Mouse (Mus musculus): Measurements from ENCODE around the gene Pds5a.
"Not testable (repeated sequence)": the region's sequence is repeated elsewhere in the genome, so short reads cannot be mapped to it uniquely, and the experiment has no call there.

The Pds5a gene

DNA sequence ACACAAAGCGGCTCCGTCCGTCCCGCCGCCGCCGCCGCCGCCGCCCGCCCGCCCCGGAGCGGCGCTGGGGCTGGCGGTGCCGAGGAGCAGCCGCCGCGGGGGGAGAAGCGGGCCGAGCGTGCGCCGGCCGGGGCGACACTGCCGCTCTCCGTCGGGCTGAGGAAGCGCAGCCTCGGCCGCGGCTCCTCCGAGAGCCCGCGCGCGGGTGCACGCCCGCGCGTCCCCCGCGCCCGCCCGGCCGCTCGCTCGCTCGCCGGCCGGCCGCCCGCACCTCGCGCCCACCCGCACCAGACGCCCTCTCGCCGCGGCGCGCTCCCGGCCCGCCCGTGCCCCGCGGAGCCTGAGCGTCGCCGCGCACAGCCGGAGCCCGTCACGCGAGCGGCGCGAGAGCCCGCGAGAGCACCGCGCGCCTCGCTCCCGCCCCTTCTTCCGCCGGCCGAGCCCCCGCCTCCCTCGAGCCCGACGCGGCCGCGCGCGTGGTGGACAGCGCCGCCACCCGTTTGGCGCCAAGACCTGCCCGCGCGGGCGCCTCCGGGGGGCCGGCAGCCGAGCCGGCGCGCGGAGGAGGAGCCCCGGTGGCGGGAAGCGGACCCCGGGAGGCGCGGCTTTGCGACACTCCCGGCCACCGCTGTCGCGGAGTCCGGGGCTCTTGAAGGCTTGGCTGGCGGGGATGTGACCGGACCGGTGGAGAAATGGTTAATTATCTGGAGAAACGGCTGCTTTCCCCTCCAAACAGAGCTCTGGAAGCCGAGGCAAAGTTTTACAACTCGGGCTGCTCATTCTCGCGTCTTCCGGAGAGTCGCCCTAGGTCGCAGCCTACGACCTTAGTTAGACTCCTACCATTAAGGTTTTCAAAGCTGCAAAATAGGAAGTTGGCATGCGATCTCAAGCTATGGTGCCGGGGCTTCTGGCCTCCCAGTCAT, at the start of gene Pds5a:
Gene Pds5a, minus strand, starts transcription at position 438 of the 923 bp plus-strand sequence.
- DNase-seq, result peak; percentile 83 to 86

DNA sequence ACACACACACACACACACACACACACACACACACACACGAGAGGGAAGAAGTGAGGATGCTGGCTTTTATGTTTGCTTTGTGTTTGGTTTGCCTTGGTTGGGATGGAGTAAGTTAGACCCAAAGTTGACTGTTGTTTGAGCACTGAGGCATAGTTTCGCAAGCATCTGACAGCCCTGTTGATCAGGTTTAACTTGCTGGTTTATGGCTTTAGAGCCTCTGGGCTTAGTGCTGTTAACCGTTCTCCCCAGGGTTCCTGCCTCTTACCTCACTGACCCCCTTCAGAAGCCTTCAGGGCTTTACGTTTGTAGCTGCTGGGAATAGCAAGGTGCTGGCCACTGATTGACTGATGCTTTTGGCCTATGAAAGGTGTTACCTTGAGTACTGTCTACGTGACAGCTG, 48.8 kb upstream of the Pds5a start:
- no peak for DNase-seq

DNA sequence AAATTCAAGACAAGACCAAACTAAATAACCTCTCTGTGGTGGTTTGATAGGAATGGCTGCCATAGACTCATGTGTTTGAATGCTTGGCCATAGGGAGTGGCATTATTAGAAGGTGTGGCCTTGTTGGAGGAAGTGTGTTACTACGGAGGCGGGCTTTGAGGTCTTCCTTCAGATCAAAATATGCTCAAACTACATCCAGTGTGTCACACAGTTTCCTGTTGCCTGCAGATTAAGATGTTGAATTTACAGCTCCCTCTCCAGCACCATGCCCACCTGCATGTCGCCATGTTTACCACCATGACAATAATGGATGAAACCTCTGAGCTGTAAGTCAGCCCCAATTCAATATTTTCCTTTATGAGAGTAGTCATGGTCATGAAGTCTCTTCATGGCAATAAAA, 41.3 kb upstream of the Pds5a start:
- DNase-seq, result no peak

DNA sequence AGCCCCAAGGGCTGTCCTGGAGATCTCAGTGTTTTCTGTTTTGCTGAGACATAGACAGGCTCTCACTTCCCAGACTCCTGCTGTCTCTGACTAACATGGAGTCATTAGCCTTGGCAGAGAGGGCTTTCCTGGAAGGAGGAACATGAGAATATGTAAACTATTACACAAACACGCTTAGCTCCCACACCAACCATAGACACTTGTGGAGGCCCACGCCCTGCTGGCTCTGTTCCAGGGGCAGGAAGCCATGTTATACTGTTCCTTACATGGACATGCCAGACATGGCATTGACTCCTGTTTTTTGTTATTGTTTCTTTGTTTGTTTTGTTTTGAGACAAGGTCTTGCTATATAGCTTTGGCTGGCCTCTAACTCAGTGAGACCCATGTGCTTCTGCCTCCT, 37.5 kb upstream of the Pds5a start:
- DNase-seq, result no peak

DNA sequence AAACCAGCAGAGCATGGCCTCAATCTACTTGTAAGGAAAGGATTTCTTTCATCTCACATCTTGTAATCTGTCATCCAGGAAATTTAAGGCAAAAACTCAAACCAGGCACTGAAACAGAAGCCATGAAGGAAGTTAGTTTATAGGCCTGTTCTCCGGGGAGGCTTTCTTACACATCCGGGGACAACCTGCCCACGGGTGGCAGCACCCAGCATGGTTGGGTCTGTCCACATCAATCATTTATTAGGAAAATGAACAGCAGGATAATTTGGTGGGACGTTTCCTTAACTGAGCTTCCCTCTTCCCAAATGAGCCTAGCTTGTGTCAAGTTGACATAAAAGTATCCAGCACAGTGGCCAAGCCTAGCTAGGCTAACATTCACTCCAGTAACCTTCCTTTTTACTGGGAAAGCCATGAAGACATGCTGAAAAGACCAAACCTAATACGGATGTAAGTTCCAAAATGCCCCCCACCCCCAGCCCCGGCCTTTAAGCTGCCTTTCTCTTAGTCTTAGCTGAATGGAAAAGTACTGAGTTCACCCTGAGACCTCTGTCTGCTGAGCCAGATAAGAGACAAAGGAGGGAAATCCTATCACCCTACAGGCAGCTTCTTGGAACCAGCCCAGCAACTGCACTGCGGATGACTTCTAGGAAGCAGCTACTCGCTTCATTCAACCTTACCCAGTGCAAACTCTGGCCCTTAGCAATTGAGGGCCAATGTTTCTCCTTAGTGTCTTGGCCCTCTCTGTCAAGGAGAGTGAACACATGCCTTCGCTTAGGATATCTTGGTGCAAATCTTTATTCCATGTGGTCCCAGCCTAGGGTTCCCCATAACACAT, 33.3 kb upstream of the Pds5a start:
- DNase-seq, result no peak

DNA sequence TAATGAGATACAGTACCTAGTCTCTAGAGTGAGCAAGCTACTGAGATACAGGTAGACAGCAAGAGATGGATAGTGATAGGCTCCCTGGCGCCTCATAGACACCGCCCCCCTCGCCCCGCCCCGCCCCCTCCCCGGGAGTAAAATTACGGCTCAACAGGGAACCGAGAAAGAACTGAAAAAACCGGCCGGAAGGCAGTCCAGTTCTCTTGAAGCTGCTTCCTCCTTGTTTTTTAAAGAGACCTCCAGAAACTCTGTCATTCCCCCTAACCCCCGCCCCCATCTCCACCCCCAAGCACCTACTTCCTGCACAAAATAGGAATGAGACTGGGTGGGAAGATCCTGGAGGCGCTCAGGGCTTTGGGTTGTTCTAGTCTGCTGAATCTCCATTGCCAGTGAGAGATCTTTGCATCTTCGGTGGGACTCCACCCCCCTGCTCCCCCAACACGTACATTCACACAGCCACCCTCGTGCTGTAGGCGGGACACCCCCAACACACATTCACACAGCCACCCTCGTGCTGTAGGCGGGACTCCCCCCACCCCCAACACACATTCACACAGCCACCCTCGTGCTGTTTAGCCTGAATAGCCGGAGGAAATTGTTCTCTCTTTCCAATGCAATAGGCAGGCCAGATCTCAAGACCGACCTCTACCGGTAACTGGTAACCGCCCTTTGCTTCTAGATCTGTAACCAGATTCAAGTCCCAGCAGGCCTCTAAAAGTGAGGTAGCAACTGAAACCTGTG, 26.4 kb upstream of the Pds5a start:
- peak; percentile 73 to 76 for DNase-seq

DNA sequence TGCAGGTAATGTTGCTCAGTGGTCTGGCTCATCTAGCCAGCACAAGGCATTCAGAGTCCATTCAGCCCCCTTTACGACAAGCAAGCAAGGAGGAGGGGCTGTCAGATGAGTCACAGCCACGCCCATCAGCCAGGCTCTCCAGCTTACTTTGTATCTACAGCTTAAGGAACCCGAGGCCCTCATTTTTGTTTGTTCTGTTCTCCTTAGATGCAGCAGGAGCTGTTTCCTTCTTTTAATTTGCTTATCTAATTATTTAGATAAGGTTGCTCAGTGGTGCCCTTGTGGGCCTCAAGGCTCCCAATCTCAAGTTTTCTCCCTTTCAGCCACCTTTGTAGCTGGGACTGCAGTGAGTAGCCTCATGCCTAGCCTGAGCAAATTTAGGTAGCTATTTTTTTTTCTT, 20.3 kb upstream of the Pds5a start:
- DNase-seq, result no peak

DNA sequence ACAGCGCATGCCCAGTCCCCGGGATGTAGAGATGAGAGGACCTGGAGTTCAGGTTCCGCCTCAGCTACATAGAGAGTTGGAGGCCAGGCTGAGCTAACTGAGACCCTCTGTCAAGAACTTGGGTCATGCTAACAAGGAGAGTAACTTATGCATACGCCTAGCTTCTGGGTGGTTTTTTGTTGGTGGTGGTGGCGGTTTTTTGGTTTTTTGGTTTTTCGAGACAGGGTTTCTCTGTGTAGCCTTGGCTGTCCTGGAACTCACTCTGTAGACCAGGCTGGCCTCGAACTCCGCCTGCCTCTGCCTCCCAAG, 19.8 kb upstream of the Pds5a start:
- DNase-seq, result not testable (repeated sequence)

DNA sequence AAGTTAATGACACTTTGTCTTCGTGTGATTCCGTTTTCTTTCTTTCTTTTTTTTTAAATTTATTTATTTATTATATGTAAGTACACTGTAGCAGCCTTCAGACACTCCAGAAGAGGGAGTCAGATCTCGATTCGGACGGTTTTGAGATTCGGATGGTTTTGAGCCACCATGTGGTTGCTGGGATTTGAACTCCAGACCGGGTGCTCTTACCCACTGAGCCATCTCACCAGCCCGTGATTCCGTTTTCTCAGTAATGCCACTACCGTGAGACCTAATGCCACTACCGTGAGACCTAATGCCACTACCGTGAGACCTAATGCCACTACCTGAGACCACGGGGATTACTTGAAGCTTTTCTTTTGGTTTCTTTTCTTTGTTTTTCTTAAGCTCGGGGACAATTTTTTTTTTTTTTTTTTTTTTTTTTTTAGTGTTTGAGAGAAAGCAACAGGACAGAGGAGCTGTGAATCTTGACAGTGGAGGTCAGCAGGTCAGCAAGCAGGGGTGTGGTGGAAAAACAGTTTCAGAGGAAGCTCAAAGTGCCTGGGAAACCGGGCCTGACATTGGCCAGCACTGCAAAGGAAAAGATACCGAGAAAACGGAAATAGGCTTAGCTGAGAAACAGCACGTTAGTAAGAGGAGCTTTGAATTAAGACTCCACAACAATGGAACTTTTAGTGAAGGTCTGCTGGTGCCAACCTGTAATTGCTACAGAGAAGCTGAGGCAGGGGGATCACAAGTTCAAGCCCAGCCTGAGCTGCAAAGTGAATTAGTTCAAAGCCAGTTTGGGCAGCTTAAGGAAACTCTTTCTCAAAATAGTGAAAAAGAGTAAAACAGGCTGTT, 19.2 kb upstream of the Pds5a start:
- no peak for DNase-seq

DNA sequence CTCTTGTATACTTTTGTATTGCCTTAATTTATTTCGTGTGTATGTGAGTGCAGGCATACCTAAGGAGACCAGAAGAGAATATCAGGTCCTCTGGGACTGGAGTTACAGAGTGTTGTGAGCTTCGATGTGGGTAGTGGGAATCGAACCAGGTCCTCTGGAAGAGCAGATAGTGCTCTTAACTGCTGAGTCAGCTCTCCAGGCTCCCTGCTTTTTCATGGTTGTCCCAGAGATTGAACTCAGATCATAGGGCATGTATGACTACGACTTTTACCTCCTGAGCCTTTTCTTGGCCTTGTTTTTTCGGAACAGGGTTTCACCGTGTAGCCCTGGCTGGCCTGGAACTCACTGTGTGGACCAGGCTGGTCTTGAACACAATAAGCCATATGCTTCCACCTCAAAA, 17.0 kb upstream of the Pds5a start:
- no peak for DNase-seq

DNA sequence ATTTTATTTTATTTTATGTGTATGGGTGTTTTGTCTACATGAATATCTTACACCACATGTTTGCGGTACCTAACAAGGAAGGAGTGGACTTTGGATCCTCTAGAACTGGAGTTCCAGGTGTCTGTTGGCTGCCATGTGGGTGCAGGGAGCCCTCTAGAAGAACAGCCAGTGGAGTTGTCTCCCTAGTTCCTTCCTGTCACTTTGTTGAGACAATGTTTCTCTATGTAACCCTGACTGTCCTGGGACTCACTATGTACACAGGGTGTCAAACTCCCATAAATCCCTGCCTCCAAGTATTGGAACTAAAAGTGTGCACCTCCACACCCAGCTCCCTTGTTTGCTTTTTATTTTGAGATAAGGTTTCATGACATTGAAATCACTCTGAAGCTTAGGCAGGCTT, 13.4 kb upstream of the Pds5a start:
- DNase-seq, result no peak

DNA sequence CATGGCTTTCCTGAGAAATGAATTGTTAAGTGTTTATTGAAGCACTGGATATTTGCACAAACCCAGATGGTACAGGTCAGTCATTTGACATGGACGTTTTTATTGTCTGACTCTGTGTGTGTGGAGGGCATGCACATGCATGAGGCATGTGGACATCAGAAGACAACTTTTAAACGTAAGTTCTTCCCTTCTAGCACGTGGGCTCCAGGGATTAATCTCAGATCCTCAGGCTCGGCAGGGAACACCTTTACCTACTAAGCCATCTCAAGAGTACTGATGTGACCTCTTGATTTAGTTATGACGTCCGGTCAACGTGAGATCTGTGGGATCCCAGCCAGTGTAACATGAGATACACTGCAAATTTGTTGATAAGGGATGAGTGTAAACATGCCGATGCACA, 12.2 kb upstream of the Pds5a start:
- DNase-seq, result no peak

DNA sequence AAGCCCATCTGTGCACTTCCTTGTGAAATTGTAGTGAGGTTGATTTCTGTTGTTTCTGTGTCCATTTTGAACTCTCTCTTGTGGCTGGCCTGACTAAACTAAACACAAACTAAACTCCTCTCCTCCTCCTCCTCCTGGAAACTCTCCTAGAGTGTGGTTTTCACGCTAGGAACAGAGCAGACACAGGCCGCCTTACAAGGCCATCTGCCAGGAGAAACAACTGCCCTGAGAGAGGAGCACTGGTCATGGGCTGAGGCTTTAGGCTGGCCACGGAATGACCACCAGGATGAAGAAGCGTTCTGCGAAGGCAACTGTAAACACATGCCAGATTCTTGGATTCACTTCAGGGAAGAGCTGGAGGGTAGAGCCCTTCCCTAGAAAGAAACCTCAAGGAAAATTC, 8.9 kb upstream of the Pds5a start:
- DNase-seq, result no peak

DNA sequence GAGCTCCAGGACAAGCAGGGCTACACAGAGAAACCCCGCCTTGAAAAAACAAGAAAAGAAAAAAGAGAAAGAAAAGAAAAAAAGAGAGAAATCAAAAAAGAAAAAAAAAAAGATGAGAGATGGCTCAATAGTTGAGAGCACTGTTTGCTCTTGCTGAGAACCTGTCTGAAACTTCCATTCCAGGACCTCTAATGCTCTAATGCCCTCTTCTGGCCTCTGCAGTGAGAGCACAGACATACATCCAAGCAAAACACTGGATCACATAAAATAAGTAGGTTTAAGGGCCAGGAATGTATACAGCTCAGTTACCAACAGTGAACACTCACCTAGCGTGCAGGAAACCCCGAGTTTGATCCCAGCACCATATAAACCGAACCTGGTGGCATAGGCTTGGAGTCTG, 8.1 kb upstream of the Pds5a start:
- DNase-seq, result no peak

DNA sequence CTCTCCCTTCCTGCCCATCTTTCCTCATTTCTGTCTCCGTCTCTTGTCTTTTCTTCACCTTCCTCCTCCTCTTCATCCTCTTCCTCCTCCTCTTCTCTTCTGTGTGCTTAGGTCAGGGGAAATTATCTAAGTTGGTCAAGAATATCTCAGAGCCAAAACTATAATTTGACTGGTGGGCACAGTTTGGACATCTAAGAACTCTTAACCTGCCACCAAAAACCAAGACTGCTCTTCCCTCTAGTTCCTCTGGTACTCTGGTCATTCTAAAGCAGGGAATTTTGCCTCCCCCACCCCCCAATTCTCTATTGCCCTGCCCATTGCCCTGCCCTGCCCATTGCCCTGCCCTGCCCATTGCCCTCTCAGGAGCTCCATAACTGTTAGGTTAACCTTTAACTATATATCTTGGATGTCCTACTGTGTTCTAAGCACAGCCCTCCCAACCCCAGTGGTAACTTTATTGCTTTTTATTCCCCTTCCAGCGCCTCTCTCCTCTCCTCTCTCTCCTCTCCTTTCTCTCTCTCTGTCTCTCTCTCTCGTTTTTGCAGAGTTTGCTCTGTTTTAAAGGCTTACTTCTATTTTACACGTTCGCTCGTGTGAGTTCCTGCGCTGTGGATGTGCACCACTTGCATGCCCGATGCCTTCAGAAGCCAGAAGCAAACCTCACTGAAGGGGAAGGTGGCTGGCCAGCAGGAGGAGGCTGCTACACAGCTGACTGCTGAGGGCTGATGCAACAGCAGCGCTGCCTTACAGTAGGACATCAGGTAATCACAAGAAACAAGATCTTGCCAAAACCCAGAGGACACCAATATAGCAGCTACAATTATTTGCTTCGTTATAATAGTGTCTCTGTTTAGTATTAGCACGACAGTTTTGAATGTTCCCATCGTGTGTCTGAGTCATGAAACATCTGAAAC, 6.9 kb upstream of the Pds5a start:
- no peak for DNase-seq

DNA sequence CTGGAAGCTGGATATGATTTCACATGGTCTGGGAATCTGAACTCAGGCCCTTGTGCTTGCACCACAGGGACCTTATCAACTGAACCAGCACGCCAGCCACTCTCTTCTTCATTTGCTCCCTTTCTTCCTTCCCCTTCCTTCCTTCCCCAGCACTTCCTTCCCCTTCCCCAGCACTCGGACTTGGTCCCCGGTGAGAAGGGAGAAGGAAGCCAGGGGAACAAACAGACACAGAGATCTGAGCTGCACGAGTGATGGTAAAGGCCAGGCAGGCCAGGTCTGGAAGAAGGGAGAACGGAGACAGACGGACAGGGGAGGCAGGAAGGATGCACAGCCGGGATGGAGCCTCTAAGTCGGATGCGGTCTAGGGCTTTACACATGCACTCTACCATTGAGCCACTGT, 5.2 kb upstream of the Pds5a start:
- no peak for DNase-seq

DNA sequence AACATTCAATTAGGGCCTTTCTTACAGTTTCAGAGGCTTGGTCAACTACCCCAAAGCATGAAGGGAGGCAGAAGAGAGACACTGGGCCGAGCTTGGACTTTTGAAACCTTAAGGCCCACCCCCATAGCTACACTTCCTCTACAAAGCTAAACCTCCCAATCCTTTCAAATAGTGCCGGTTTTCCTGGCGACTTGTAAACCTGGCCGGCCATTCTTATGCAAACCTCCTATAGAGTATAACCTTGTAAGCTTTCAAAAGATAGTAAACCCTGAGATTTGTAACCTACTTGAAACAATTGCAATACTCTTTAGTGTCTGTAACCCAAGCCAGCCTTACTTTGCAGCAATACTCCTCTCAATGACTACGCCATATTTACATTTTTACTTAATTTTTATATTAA, 2.0 kb upstream of the Pds5a start:
- no peak for DNase-seq

DNA sequence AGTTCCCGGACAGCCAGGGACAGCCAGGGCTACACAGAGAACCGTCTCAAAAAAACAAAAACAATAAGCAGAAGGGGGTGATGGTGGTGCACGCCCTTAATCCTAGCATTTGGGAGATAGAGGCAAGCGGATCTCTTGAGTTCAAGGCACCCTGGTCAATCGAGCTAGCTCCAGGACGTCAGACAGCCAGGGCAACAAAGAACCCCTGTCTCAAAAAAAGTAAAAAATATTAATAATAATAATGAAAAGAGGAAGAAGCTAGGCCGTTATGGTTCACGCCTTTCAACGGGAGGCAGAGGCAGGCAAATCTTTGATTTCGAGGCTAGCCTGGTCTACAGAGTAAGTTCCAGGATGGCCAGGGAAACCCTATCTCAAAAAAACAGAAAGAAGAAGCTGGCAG, 1.1 kb upstream of the Pds5a start:
- no peak for DNase-seq

DNA sequence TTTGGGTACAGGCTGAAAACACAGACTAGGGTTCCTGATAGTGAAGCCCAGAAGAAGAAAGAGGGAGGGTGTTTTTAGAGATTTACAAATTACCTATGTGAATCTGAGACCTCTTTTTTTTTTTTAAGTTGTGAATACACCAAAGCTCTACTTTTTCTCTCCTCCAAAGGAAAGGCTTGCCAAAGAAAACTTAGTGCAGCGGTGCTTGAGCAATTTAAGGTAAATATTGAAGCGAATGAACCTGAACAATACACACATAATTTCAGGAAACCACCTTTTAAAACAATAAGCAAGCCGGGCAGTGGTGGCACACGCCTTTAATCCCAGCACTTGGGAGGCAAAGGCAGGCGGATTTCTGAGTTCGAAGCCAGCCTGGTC, 675 bp upstream of the Pds5a start:
- DNase-seq, result no peak

DNA sequence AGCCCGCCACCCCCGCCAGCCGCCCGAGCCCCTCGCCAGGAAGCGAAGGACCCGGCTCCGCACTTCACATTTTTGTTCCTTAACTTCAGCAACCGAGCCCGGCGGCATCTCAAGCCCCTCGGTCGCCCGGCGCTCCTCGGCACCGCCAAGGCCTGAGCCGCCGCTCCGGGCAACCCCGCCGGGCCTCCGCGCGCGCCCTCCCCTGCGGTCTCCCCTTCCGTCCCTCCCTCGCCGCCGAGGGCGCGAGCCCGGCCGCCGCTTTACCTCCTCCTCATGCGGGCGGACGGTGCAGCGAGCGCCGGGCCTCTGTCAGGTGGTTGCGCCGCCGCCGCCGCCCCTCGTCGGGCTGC, 612 bp downstream of the Pds5a start:
- peak; percentile 57 to 74 for DNase-seq

DNA sequence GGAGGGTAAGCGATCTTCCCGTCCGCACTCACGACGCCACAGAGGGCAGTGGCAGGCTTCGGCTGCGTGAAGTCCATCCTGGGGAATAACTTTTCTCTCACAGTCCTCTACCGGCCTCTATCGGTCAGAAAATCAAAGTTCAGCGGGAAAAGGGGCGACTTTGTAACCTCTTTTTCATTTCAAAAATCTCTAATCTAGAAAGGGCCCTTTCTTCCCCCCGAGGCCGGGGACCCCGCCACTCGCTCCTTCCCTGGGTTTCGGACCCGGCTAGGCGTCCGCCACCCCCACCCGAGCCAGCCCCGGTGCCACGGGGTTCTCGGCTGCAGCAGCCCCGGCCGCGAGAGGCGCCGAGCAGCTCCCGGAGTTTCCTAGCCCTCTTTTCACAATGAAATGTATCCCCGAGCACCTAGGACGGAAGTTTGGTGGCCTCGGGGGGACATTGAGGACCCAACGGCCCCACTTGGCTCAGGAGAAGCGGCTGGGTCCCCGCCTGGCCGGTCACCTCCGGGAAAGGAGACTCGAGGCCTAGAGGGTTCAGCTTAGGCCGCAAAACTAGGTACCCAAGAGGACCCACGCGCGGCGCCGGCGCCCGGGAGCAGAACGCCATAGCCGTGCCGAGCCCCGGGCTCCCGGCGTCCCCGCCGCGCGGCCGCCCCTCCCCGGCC, 1.1 kb downstream of the Pds5a start:
- DNase-seq, result peak; percentile 44 to 63

All from spleen, adult 18-20 months (tissue).